Mouse (Mus musculus) testis, adult 2 months (tissue): ENCODE data around the gene Fam83b. TPM values are rescaled to one million over a fixed set of nuclear protein-coding genes. Genes with fewer than 3 reads are reported as not detected.

Experiments
- H3K27ac ChIP-seq: fragments of 200-500 bp; 2 replicates; pipeline ENCODE4 v1.5.1; 2012; ENCODE audit warnings: low read depth, low read length; ENCODE audit not compliant: control insufficient read depth, insufficient read depth
- H3K27me3 ChIP-seq: fragments of 200-500 bp; 2 replicates; pipeline ENCODE4 v1.6.1; 2012; ENCODE audit warnings: mild to moderate bottlenecking, low read length, moderate library complexity; ENCODE audit not compliant: control insufficient read depth, insufficient read depth
- H3K36me3 ChIP-seq: fragments of 200-500 bp; 2 replicates; pipeline ENCODE4 v1.6.1; 2012; ENCODE audit warnings: mild to moderate bottlenecking, low read length; ENCODE audit not compliant: control insufficient read depth, insufficient read depth
- H3K4me1 ChIP-seq: fragments of 200-500 bp; 2 replicates; pipeline ENCODE4 v1.6.1; 2012; ENCODE audit warnings: low read length; ENCODE audit not compliant: control insufficient read depth, insufficient read depth
- H3K4me3 ChIP-seq: fragments of 200-500 bp; 2 replicates; pipeline ENCODE4 v1.5.1; 2012; ENCODE audit warnings: low read depth, mild to moderate bottlenecking, low read length, moderate library complexity, mixed read lengths; ENCODE audit not compliant: control insufficient read depth
- CTCF ChIP-seq: fragments of 200-500 bp; IDR thresholded peaks from 2 replicates; pipeline ENCODE4 v1.5.1; 2012; ENCODE audit warnings: low read depth, mild to moderate bottlenecking, inconsistent platforms, low read length, moderate library complexity; ENCODE audit not compliant: control insufficient read depth, insufficient read depth, insufficient replicate concordance
- POLR2A ChIP-seq: fragments of 200-500 bp; IDR thresholded peaks from 2 replicates; pipeline ENCODE4 v1.6.1; 2012; ENCODE audit warnings: low read depth, mild to moderate bottlenecking, inconsistent platforms, low read length, moderate library complexity; ENCODE audit not compliant: control insufficient read depth
- polyA plus RNA-seq: library from polyadenylated mRNA; depleted of rRNA; stranded (reverse); fragments of >200 nt; gene quantifications from 2 replicates; pipeline ENCODE4 v1.2.3, GENCODE M21; 2012; rRNA removed

Gene Fam83b
- not detected in 2 replicates for polyA plus RNA-seq

- Histone ChIP-seq H3K27me3 (no peaks in the 10 kb centered on the region; the same call in 1 of the 2 replicates), H3K36me3 (no peaks in the 10 kb centered on the region), H3K27ac (no peak within 1 kb of the TSS), H3K4me3 (peak within 1 kb of the TSS; percentile 60), H3K4me1 (peaks cover 8% of the 10 kb centered on the region)
- TF ChIP-seq POLR2A (no peak), CTCF (no peak)
Observed at GRCm38 (mm10) chr9:76566515-76567280, at the start of gene Fam83b. Fam83b (minus strand) TSS chr9:76567116.

DNA sequence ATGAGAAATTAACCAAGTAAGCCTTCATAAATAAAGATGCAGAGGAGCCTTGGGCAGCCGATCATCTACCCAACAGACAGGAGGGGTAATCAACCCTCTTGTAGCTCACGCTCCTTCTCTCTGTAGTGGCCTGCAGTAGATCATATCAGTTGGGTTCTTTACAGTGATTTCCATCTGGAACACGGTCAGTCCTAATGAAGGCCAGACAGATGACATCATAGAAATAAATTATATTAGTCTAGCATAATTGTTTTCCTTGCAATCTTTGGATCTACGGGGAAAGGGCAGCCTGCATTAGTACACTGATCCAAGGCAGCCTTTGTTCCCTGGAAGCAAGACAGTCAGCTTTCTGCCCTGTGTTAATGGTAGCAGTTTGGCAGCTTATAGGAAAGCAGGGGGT, 47.2 kb upstream of the Fam83b start:
- H3K4me1 ChIP-seq: no peaks in the 10 kb centered on the region
- no peaks in the 10 kb centered on the region for H3K36me3 ChIP-seq
- no peak for TF ChIP-seq POLR2A
- no peak for TF ChIP-seq CTCF
- H3K27me3 ChIP-seq: no peaks in the 10 kb centered on the region
- H3K4me3 ChIP-seq: no peak overlapping the region
- H3K27ac ChIP-seq: no peak overlapping the region

DNA sequence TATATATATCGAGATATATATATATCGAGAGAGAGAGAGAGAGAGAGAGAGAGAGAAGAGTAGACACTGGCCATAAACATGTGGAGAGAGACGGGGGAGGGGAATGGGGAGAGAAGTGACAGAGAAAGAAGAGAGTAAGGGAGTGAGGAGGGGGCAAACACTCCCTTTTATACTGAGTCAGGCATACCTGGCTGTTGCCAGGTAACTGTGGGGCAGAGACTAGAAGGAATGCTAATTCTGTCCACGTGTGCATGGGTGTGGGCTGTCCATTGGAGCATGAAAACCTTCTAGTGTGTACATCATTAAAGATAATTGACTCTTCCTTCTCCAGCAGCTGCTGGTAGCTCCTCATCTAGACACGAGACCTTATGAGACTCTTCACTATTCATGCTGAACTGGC, 36.8 kb upstream of the Fam83b start:
- Histone ChIP-seq H3K27me3 (no peaks in the 10 kb centered on the region), H3K36me3 (no peaks in the 10 kb centered on the region), H3K4me3 (no peak overlapping the region), H3K27ac (no peak overlapping the region), H3K4me1 (no peaks in the 10 kb centered on the region)
- no peak for TF ChIP-seq CTCF
- TF ChIP-seq POLR2A: no peak

- TF ChIP-seq POLR2A (no peak), CTCF (no peak)
- Histone ChIP-seq H3K4me1 (no peaks in the 10 kb centered on the region), H3K27me3 (no peaks in the 10 kb centered on the region), H3K36me3 (no peaks in the 10 kb centered on the region), H3K27ac (no peak overlapping the region), H3K4me3 (no peak overlapping the region)
Observed at GRCm38 (mm10) chr9:76602874-76603273, 36.0 kb upstream of the Fam83b start.

GRCm38 (mm10) chr9:76597395-76597794, 30.5 kb upstream of the Fam83b start:
- H3K27me3 ChIP-seq: no peaks in the 10 kb centered on the region
- H3K4me3 ChIP-seq: no peak overlapping the region
- no peaks in the 10 kb centered on the region for H3K4me1 ChIP-seq
- no peak overlapping the region for H3K27ac ChIP-seq
- no peaks in the 10 kb centered on the region for H3K36me3 ChIP-seq
- TF ChIP-seq CTCF (no peak), POLR2A (no peak)

DNA sequence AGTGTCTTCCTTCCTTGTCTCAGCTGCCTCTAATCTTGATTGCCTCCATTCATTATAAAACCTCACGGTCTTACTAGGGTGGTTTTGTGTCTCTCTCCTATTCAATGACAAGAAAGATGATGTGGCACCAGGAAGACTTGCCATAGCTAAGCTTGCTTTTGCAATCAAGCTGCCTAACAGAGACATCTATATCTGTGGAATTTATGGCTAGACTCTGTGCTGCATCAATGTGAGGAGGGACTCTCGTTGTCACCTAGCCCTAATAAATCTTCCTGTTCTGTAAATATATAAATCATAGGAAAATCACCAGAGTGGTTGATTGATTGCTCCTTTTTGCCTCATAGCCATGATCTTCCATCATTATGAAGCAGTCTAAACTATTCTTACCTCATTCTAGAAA, 26.9 kb upstream of the Fam83b start:
- Histone ChIP-seq H3K27me3 (no peaks in the 10 kb centered on the region), H3K4me1 (no peaks in the 10 kb centered on the region), H3K27ac (no peak overlapping the region), H3K4me3 (no peak overlapping the region), H3K36me3 (no peaks in the 10 kb centered on the region)
- TF ChIP-seq POLR2A (no peak), CTCF (no peak)

- no peaks in the 10 kb centered on the region for H3K36me3 ChIP-seq
- TF ChIP-seq POLR2A (no peak), CTCF (no peak)
- no peaks in the 10 kb centered on the region for H3K4me1 ChIP-seq
- H3K27ac ChIP-seq: no peak overlapping the region
- no peak overlapping the region for H3K4me3 ChIP-seq
- H3K27me3 ChIP-seq: no peaks in the 10 kb centered on the region
Observed at GRCm38 (mm10) chr9:76583943-76584342, 17.0 kb upstream of the Fam83b start.
